Mouse (Mus musculus) C2C12 (cell line): ENCODE results near the gene Gsc.

Experiments
- CEBPB ChIP-seq: IDR thresholded peaks from one replicate; pipeline ENCODE4 v1.6.1; 2011; ENCODE audit warnings: low read depth, mild to moderate bottlenecking, control low read depth, moderate library complexity
- CTCF ChIP-seq: IDR thresholded peaks from one replicate; pipeline ENCODE4 v1.5.1; 2011; ENCODE audit not compliant: control insufficient read depth, insufficient read depth, insufficient read length
- MAX ChIP-seq: IDR thresholded peaks from one replicate; pipeline ENCODE4 v1.6.1; 2011; ENCODE audit warnings: mild to moderate bottlenecking, control low read depth
- MYOD1 ChIP-seq: IDR thresholded peaks from one replicate; pipeline ENCODE4 v1.6.1; 2011; ENCODE audit warnings: low read depth; ENCODE audit not compliant: control insufficient read depth, insufficient read length
- MYOG ChIP-seq: IDR thresholded peaks from one replicate; pipeline ENCODE4 v1.6.1; 2011; ENCODE audit not compliant: control insufficient read depth, insufficient read length; ENCODE audit errors: extremely low read depth
- USF1 ChIP-seq: IDR thresholded peaks from one replicate; pipeline ENCODE4 v1.6.1; 2011; ENCODE audit warnings: low read depth, mild to moderate bottlenecking, control low read depth, moderate library complexity

DNA sequence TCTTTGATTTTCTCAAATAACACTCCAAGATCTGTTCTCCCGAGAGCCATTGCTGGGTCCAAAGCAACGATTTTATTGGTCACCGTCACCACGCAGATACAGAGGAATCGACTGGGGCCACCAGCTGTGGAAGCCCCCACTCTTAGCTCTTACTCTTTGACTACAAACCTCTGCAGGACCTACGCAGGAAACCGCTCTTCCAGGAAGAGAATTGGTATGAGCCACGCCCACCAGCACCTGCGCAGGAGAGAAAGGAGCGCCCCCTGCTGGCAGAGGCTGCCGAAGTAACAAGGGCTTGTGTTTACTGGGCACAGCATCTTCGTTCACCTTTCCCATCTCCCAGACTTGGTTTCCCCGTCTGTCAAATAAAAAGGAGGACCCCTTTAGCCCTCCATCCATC, 25.0 kb downstream of the Gsc start:
- TF ChIP-seq CTCF (no peak), MAX (no peak), USF1 (no peak), CEBPB (no peak), MYOD1 (no peak), MYOG (no peak)
